In genomic region chr11:115708956-115709828, GRCm38 (mm10) we compare ENCODE assay signal across 8 mouse cellular contexts. TPM values are rescaled to one million over a fixed set of nuclear protein-coding genes. Genes with fewer than 3 reads are reported as not detected.
DNase-seq lines count a peak whose midpoint lies in the region; ATAC-seq and TF ChIP-seq lines count a peak whose summit lies in the region.

No protein-coding gene starts in this region.

- DNase-seq in heart, postnatal 14 days = no peak
- DNase-seq in R1 (ENCODE audit: low read depth, low spot score) (peak; percentile 49), adipocyte (ENCODE audit: low spot score) (no peak)
- DNase-seq in liver, adult 2 months (ENCODE audit: extremely low read depth, low read depth, low spot score) = peak; percentile 60

- H3K36me3 ChIP-seq in heart, embryonic 11.5 days (ENCODE audit: control insufficient read depth, insufficient read depth, low read length) = no peaks in the 10 kb centered on the region
- no peaks in the 10 kb centered on the region; the same call in 1 of the 2 replicates for H3K36me3 ChIP-seq in erythroblast, embryonic 14.5 days (ENCODE audit: control insufficient read depth)
- no peaks in the 10 kb centered on the region for H3K36me3 ChIP-seq in intestine, embryonic 15.5 days
- no peaks in the 10 kb centered on the region for H3K36me3 ChIP-seq in liver, adult 2 months (ENCODE audit: control insufficient read depth, insufficient read depth, low read length)
- no peaks in the 10 kb centered on the region for H3K36me3 ChIP-seq in neural tube, embryonic 13.5 days

- H3K4me3 ChIP-seq in heart, embryonic 11.5 days (ENCODE audit: low read depth, low read length) = peak overlapping the region; percentile 76
- peak overlapping the region; percentile 95 for H3K4me3 ChIP-seq in erythroblast, embryonic 14.5 days (replicated peaks)
- peak overlapping the region; percentile 96 for H3K4me3 ChIP-seq in intestine, embryonic 15.5 days (replicated peaks)
- H3K4me3 ChIP-seq in liver, adult 2 months (ENCODE audit: insufficient read depth, low read depth, low read length) = peak overlapping the region; percentile 59
- peak overlapping the region; percentile 99 for H3K4me3 ChIP-seq in neural tube, embryonic 13.5 days

- H3K79me2 ChIP-seq in liver, adult 2 months (ENCODE audit: control insufficient read depth, insufficient read depth, low read length) = peaks cover 34% of the 10 kb centered on the region

- H3K4me1 ChIP-seq in heart, embryonic 11.5 days (ENCODE audit: control insufficient read depth, insufficient read depth, low read length) = peaks cover 24% of the 10 kb centered on the region
- peaks cover 59% of the 10 kb centered on the region for H3K4me1 ChIP-seq in erythroblast, embryonic 14.5 days (ENCODE audit: control insufficient read depth)
- H3K4me1 ChIP-seq in intestine, embryonic 15.5 days (replicated peaks) = peaks cover 17% of the 10 kb centered on the region
- peaks cover 11% of the 10 kb centered on the region for H3K4me1 ChIP-seq in liver, adult 2 months (ENCODE audit: control insufficient read depth, insufficient read depth, low read length)
- peaks cover 39% of the 10 kb centered on the region for H3K4me1 ChIP-seq in neural tube, embryonic 13.5 days (replicated peaks)

- ATAC-seq in heart, embryonic 11.5 days (replicated peaks; ENCODE audit: insufficient number of reproducible peaks, low FRiP score, low TSS enrichment) = peak; percentile 24; the same call in 1 of the 2 replicates
- peak; percentile 74 for ATAC-seq in intestine, embryonic 15.5 days
- peak; percentile 73 for ATAC-seq in neural tube, embryonic 13.5 days (ENCODE audit: low read depth)

- H3K4me2 ChIP-seq in heart, embryonic 11.5 days = peak overlapping the region; percentile 79
- peak overlapping the region; percentile 75 for H3K4me2 ChIP-seq in intestine, embryonic 15.5 days (replicated peaks)
- H3K4me2 ChIP-seq in neural tube, embryonic 13.5 days = peak overlapping the region; percentile 87

- H3K9me3 ChIP-seq in heart, embryonic 11.5 days (replicated peaks; ENCODE audit: control insufficient read depth, low read length) = no peaks in the 10 kb centered on the region
- no peaks in the 10 kb centered on the region for H3K9me3 ChIP-seq in erythroblast, embryonic 14.5 days (ENCODE audit: control insufficient read depth, low read length)
- H3K9me3 ChIP-seq in intestine, embryonic 15.5 days = no peaks in the 10 kb centered on the region
- H3K9me3 ChIP-seq in neural tube, embryonic 13.5 days = no peaks in the 10 kb centered on the region

- intact Hi-C loops in heart, postnatal 14 days (cut with DNase I) = loop anchor here (5.0 kb wide), 1 partner anchor 227 kb away; no protein-coding TSS in a partner anchor

- no peak for TF ChIP-seq POLR2A in liver, adult 2 months (IDR thresholded peaks at IDR 0.05; ENCODE audit: extremely low read depth, insufficient read depth, low read length)

- peak overlapping the region; percentile 92 for H3K27ac ChIP-seq in heart, embryonic 11.5 days (ENCODE audit: low read depth, low read length)
- H3K27ac ChIP-seq in intestine, embryonic 15.5 days = peak overlapping the region; percentile 92
- H3K27ac ChIP-seq in liver, adult 2 months (replicated peaks; ENCODE audit: insufficient read depth, low read depth, low read length) = peak overlapping the region; percentile 83
- H3K27ac ChIP-seq in neural tube, embryonic 13.5 days (replicated peaks) = peak overlapping the region; percentile 96

- WGBS in heart, embryonic 11.5 days (ENCODE audit: insufficient replicate concordance) = 3% methylated on average over 23 of the region's 23 CpGs
- WGBS in intestine, embryonic 15.5 days = 1% methylated on average over 23 of the region's 23 CpGs
- under 1% methylated on average over 23 of the region's 23 CpGs for WGBS in liver, adult 2 months
- 2% methylated on average over 19 of the region's 23 CpGs for WGBS in neural tube, embryonic 13.5 days

- H3K9ac ChIP-seq in heart, embryonic 11.5 days (ENCODE audit: low read depth, low read length) = peak overlapping the region; percentile 60
- H3K9ac ChIP-seq in intestine, embryonic 15.5 days = peak overlapping the region; percentile 62
- peak overlapping the region; percentile 75 for H3K9ac ChIP-seq in liver, adult 2 months (ENCODE audit: low read depth, low read length)
- peak overlapping the region; percentile 98 for H3K9ac ChIP-seq in neural tube, embryonic 13.5 days

- H3K27me3 ChIP-seq in heart, embryonic 11.5 days (ENCODE audit: control insufficient read depth, insufficient read depth, low read length) = no peaks in the 10 kb centered on the region
- H3K27me3 ChIP-seq in erythroblast, embryonic 14.5 days (ENCODE audit: control insufficient read depth) = no peaks in the 10 kb centered on the region
- no peaks in the 10 kb centered on the region for H3K27me3 ChIP-seq in intestine, embryonic 15.5 days (replicated peaks)
- H3K27me3 ChIP-seq in liver, adult 2 months (ENCODE audit: control insufficient read depth, insufficient read depth, low read length) = no peaks in the 10 kb centered on the region
- H3K27me3 ChIP-seq in neural tube, embryonic 13.5 days = no peaks in the 10 kb centered on the region

- TF ChIP-seq CTCF in liver, adult 2 months (IDR thresholded peaks at IDR 0.05; ENCODE audit: low read depth, low read length) = no peak

RNA-seq across cellular contexts. Expression of gene Grb2, which starts 0.8 kb away (rescaled TPM):
- polyA plus RNA-seq in heart, embryonic 11.5 days (2014; fragmentation: Nextera tagmentation; extraction: Ambion mirVana) = 42.7 and 56.3 TPM in 2 replicates
- 100 to 1,000 TPM; 113 to 120 TPM for total RNA-seq in heart, postnatal 14 days (2021)
- 3.4 and 3.8 TPM in 2 replicates for polyA plus RNA-seq in erythroblast, embryonic 14.5 days (2012)
- polyA plus RNA-seq in intestine, embryonic 15.5 days (2015; fragmentation: Nextera tagmentation; extraction: Ambion mirVana) = 79.3 and 79.4 TPM in 2 replicates
- 14.7 and 17.3 TPM in 2 replicates for total RNA-seq in liver, adult 2 months (2014; rRNA removed)
- polyA plus RNA-seq in liver, adult 2 months (2012; rRNA removed) = 27.7 and 28.4 TPM in 2 replicates
- polyA plus RNA-seq in neural tube, embryonic 13.5 days (2015; fragmentation: Nextera tagmentation; extraction: Ambion mirVana) = 189 and 191 TPM in 2 replicates

RNA-seq across cellular contexts. Expression of gene Tmem94, which starts 56.0 kb away (rescaled TPM):
- polyA plus RNA-seq in heart, embryonic 11.5 days (2014; fragmentation: Nextera tagmentation; extraction: Ambion mirVana) = 22.9 and 25.1 TPM in 2 replicates
- total RNA-seq in heart, postnatal 14 days (2021) = 100 to 1,000 TPM; 103 to 111 TPM
- polyA plus RNA-seq in erythroblast, embryonic 14.5 days (2012) = 6.1 and 6.3 TPM in 2 replicates
- 18.6 and 20.8 TPM in 2 replicates for polyA plus RNA-seq in intestine, embryonic 15.5 days (2015; fragmentation: Nextera tagmentation; extraction: Ambion mirVana)
- total RNA-seq in liver, adult 2 months (2014; rRNA removed) = 11.0 and 15.0 TPM in 2 replicates
- 41.1 and 41.9 TPM in 2 replicates for polyA plus RNA-seq in liver, adult 2 months (2012; rRNA removed)
- 25.4 and 25.8 TPM in 2 replicates for polyA plus RNA-seq in neural tube, embryonic 13.5 days (2015; fragmentation: Nextera tagmentation; extraction: Ambion mirVana)

Comparison
In these comparisons a context has a peak if more than half of its experiments do, and no peak if none do; other contexts are left out.
1. ATAC-seq: peak in every context shown above with its lines; median percentile 74 in intestine, embryonic 15.5 days; 73 in neural tube, embryonic 13.5 days; 24 in heart, embryonic 11.5 days.
2. DNase-seq: peak in R1 (single experiment) and liver, adult 2 months (single experiment); none in heart, postnatal 14 days (0 of 2) and adipocyte (single experiment).
3. Peak in every context shown above with its lines, with median percentiles within 50 percentile points of each other: H3K27ac ChIP-seq, H3K4me2 ChIP-seq, H3K4me3 ChIP-seq and H3K9ac ChIP-seq.